Mouse (Mus musculus): ENCODE measurements around the gene Etd.
"Not testable (repeated sequence)": the region's sequence is repeated elsewhere in the genome, so short reads cannot be mapped to it uniquely, and the experiment has no call there.

Etd gene

GRCm38 (mm10) chrX:53434618-53435017 is at the start of gene Etd:
Gene Etd, plus strand, starts transcription at chrX:53434918.
- DNase-seq (ENCODE audit: low read depth, low spot score) = no peak

GRCm38 (mm10) chrX:53386362-53386761 is 48.4 kb upstream of the Etd start:
- DNase-seq (ENCODE audit: low read depth, low spot score) = no peak

- DNase-seq (ENCODE audit: low read depth, low spot score) = peak; percentile 23
These were observed 1.8 kb upstream of the Etd start for GRCm38 (mm10) chrX:53432888-53433287.

- no peak for DNase-seq (ENCODE audit: low read depth, low spot score)
These were observed 24.9 kb downstream of the Etd start for GRCm38 (mm10) chrX:53459573-53459972.

GRCm38 (mm10) chrX:53464194-53464593 is 29.5 kb downstream of the Etd start:
- not testable (repeated sequence) for DNase-seq (ENCODE audit: low read depth, low spot score)

All from forelimb bud, embryonic 11.5 days (tissue).